Comparison of ENCODE assay signal across 8 mouse cellular contexts in the genomic region with DNA sequence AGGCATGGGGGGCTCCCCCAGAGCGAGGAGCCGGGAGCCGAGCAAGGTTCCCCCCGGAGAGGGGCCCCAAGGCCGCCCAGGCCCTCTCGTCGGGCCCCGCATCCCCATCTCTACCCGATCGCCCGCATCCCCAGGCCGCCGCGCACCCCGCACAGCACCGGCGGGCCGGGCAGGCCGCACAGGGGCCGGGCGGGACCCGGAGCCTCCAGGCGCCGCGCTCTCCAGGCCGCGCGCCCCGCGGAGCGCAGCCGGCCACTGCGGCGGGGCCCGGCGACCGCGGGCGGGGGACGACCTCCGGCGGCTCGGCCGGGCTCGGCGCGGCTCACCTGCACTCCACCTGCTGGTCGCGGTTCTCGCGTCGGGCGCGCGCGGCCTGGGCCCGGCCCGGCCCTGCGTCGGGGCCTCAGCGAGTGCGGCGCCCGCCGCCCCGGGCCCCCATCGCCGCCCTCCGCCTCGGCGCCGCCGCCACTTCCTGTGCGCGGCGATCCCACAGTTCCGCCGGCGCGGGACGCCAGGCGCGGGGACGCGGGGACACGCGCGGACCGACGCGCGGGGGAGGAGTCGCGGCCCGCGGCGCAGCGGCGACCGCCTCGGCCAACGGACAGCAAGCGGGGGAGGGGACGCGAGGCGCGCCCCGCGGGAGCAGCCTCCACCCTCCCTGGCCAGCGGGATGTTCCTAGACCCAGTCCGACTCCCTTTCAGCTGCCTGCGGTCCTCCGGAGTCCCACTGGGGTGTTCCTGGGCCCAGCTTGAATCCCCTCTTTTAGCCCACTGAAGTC. TPM values are rescaled to one million over a fixed set of nuclear protein-coding genes. Genes with fewer than 3 reads are reported as not detected.
A peak's percentile ranks its signal among the peaks of the same experiment; 100 is the strongest.
DNase-seq lines count a peak whose midpoint lies in the region; ATAC-seq and TF ChIP-seq lines count a peak whose summit lies in the region.

TSS of gene Agpat3 (minus strand) at position 603 of the 779 bp plus-strand sequence.

- H3K27me3 ChIP-seq in cerebellum, adult 2 months (ENCODE audit: control insufficient read depth, insufficient read depth, low read length) = no peaks in the 10 kb centered on the region
- no peaks in the 10 kb centered on the region for H3K27me3 ChIP-seq in lung, embryonic 14.5 days (ENCODE audit: insufficient read depth, low read length)

- ATAC-seq in hematopoietic stem cell, adult 5-6 weeks (replicated peaks in 1 of 2; ENCODE audit: insufficient read depth in 1 of 2, low FRiP score in 2 of 2, low TSS enrichment in 1 of 2, low read depth in 1 of 2, poor library complexity in 2 of 2, severe bottlenecking in 2 of 2) = peak in 1 of 2 experiments; percentile 27; a peak in 1 of 4 replicates
- ATAC-seq in lung, embryonic 14.5 days (ENCODE audit: insufficient read depth) = peak; percentile 87

- peak; percentile 58 for TF ChIP-seq POLR2A in cerebellum, adult 2 months (IDR thresholded peaks at IDR 0.05; ENCODE audit: borderline replicate concordance, insufficient read depth, low read length)
- TF ChIP-seq POLR2A in olfactory bulb, adult 2 months (IDR thresholded peaks at IDR 0.05; ENCODE audit: insufficient read depth, low read depth, low read length) = 0 out of 2 replicates have a peak, but pooled peaks have one; percentile 42

- no peaks in the 10 kb centered on the region for H3K9me3 ChIP-seq in lung, embryonic 14.5 days (ENCODE audit: low read depth, low read length)

- H3K4me1 ChIP-seq in cerebellum, adult 2 months (ENCODE audit: control insufficient read depth, insufficient read depth, low read length) = peaks cover 30% of the 10 kb centered on the region
- H3K4me1 ChIP-seq in lung, embryonic 14.5 days (ENCODE audit: insufficient read depth) = peaks cover 15% of the 10 kb centered on the region
- peaks cover 30% of the 10 kb centered on the region for H3K4me1 ChIP-seq in olfactory bulb, adult 2 months (ENCODE audit: control insufficient read depth, insufficient read depth, low read length)

- 1% methylated on average over 98 of the region's 113 CpGs for WGBS in cerebellum, adult 2 months
- under 1% methylated on average over 84 of the region's 113 CpGs for WGBS in lung, embryonic 14.5 days
- WGBS in olfactory bulb, adult 2 months = 6% methylated on average over 113 of the region's 113 CpGs

- peak within 1 kb of the TSS; percentile 98 for H3K9ac ChIP-seq in lung, embryonic 14.5 days

- peak within 1 kb of the TSS; percentile 97 for H3K27ac ChIP-seq in cerebellum, adult 2 months (ENCODE audit: insufficient read depth, low read length)
- H3K27ac ChIP-seq in lung, embryonic 14.5 days (ENCODE audit: low read depth) = peak within 1 kb of the TSS; percentile 76
- peak within 1 kb of the TSS; percentile 84 for H3K27ac ChIP-seq in olfactory bulb, adult 2 months (ENCODE audit: insufficient read depth, low read depth, low read length)

- peak; percentile 31 to 32 for DNase-seq in CD8-positive naive resting alpha-beta T cell, adult 2 months (ENCODE audit: low read depth in 2 of 2, low spot score in 2 of 2)
- DNase-seq in cerebellum, adult 2 months = peak; percentile 78
- peak; percentile 35 for DNase-seq in forelimb bud, embryonic 11.5 days (ENCODE audit: low read depth, low spot score)
- peak in 1 of 2 experiments; percentile 43 for DNase-seq in layer of hippocampus, adult 8-10 months (ENCODE audit: low spot score in 2 of 2)
- DNase-seq in lung, embryonic 14.5 days = peak; percentile 72
- peak; percentile 30 to 33 for DNase-seq in thymus, adult 18-20 months

- no peak for TF ChIP-seq CTCF in cerebellum, adult 2 months (IDR thresholded peaks at IDR 0.05; ENCODE audit: borderline replicate concordance, insufficient read depth, low read depth, low read length)
- TF ChIP-seq CTCF in lung, embryonic 14.5 days (IDR thresholded peaks at IDR 0.05; ENCODE audit: low read depth) = no peak
- TF ChIP-seq CTCF in olfactory bulb, adult 2 months (IDR thresholded peaks at IDR 0.05; ENCODE audit: insufficient read depth, low read depth, low read length) = no peak

- peak within 1 kb of the TSS; percentile 87 for H3K4me2 ChIP-seq in lung, embryonic 14.5 days

- H3K4me3 ChIP-seq in cerebellum, adult 2 months (replicated peaks; ENCODE audit: insufficient read depth, low read depth, low read length) = peak within 1 kb of the TSS; percentile 85
- H3K4me3 ChIP-seq in lung, embryonic 14.5 days (ENCODE audit: low read depth, low read length) = peak within 1 kb of the TSS; percentile 90
- peak within 1 kb of the TSS; percentile 71 for H3K4me3 ChIP-seq in olfactory bulb, adult 2 months (ENCODE audit: insufficient read depth, low read depth, low read length)

- H3K36me3 ChIP-seq in lung, embryonic 14.5 days (ENCODE audit: insufficient read depth) = no peaks in the 10 kb centered on the region

RNA-seq across cellular contexts. Expression of gene Agpat3, which starts in this region (rescaled TPM):
- 246 and 256 TPM in 2 replicates for polyA plus RNA-seq in cerebellum, adult 2 months (2012; rRNA removed)
- total RNA-seq in hematopoietic stem cell, adult 5-6 weeks (2017) = 10.9 and 13.1 TPM in 2 replicates
- total RNA-seq in layer of hippocampus, adult 8-10 months (2022) = 100 to 1,000 TPM; 201 to 224 (median 209) TPM
- 59.7 and 62.1 TPM in 2 replicates for polyA plus RNA-seq in lung, embryonic 14.5 days (2014; fragmentation: Nextera tagmentation; extraction: Ambion mirVana)
- polyA plus RNA-seq in olfactory bulb, adult 2 months (2012; ENCODE audit: insufficient read depth, insufficient read length, low replicate concordance, missing spikeins) = 102 TPM in 1 of 2 replicates, not detected in the other

Comparison
In these comparisons a context has a peak if more than half of its experiments do, and no peak if none do; other contexts are left out.
1. RNA of gene Agpat3 (total RNA-seq): 201 to 224 TPM in layer of hippocampus, adult 8-10 months; 10.9 to 13.1 TPM in hematopoietic stem cell, adult 5-6 weeks; every median in the first group is over 10 times any median in the second.
2. Peak in every context shown above with its lines, with median percentiles within 50 percentile points of each other: H3K27ac ChIP-seq and H3K4me3 ChIP-seq.